Mouse (Mus musculus): ENCODE measurements around the gene Vstm5. TPM values are rescaled to one million over a fixed set of nuclear protein-coding genes. Genes with fewer than 3 reads are reported as not detected.
"Not testable (repeated sequence)": the region's sequence is repeated elsewhere in the genome, so short reads cannot be mapped to it uniquely, and the experiment has no call there.

Vstm5 gene
- polyA plus RNA-seq, 1 experiment from 2014 or later, result 7.6 TPM

- H3K27ac ChIP-seq (replicated peaks), result no peak overlapping the region
- ATAC-seq (ENCODE audit: insufficient number of reproducible peaks, low FRiP score, low TSS enrichment, low read depth), result no peak
- no peaks in the 10 kb centered on the region for H3K27me3 ChIP-seq
- no peak overlapping the region for H3K4me2 ChIP-seq (replicated peaks)
- no peaks in the 10 kb centered on the region for H3K4me1 ChIP-seq
- no peak overlapping the region for H3K9ac ChIP-seq
- H3K4me3 ChIP-seq (replicated peaks), result no peak overlapping the region
- WGBS, result 81% methylated on average over 7 of the region's 7 CpGs
- H3K9me3 ChIP-seq (replicated peaks), result no peaks in the 10 kb centered on the region
- H3K36me3 ChIP-seq, result 0 out of 2 replicates have a peak, but pooled peaks cover 3% of the 10 kb centered on the region
Observed at GRCm38 (mm10) chr9:15297112-15297511, 58.3 kb downstream of the Vstm5 start.

GRCm38 (mm10) chr9:15298451-15298850 is 59.6 kb downstream of the Vstm5 start:
- Histone ChIP-seq H3K4me1 (no peaks in the 10 kb centered on the region), H3K27me3 (no peaks in the 10 kb centered on the region), H3K4me3 (replicated peaks) (no peak overlapping the region), H3K27ac (replicated peaks) (no peak overlapping the region), H3K36me3 (0 out of 2 replicates have a peak, but pooled peaks cover 3% of the 10 kb centered on the region), H3K9ac (no peak overlapping the region), H3K9me3 (replicated peaks) (no peaks in the 10 kb centered on the region), H3K4me2 (replicated peaks) (no peak overlapping the region)
- WGBS, result 66% methylated on average over 2 of the region's 2 CpGs
- ATAC-seq (ENCODE audit: insufficient number of reproducible peaks, low FRiP score, low TSS enrichment, low read depth), result no peak

GRCm38 (mm10) chr9:15300056-15300455 is 61.2 kb downstream of the Vstm5 start:
- H3K27me3 ChIP-seq, result no peaks in the 10 kb centered on the region
- 0 out of 2 replicates have a peak, but pooled peaks cover 3% of the 10 kb centered on the region for H3K36me3 ChIP-seq
- no peak overlapping the region for H3K4me3 ChIP-seq (replicated peaks)
- no peak overlapping the region for H3K4me2 ChIP-seq (replicated peaks)
- 71% methylated on average over 5 of the region's 5 CpGs for WGBS
- no peak for ATAC-seq (ENCODE audit: insufficient number of reproducible peaks, low FRiP score, low TSS enrichment, low read depth)
- H3K4me1 ChIP-seq, result no peaks in the 10 kb centered on the region
- H3K9ac ChIP-seq, result no peak overlapping the region
- H3K27ac ChIP-seq (replicated peaks), result no peak overlapping the region
- no peaks in the 10 kb centered on the region for H3K9me3 ChIP-seq (replicated peaks)

- whole genome bisulfite sequencing, result 25% methylated on average over 6 of the region's 6 CpGs
- H3K27ac ChIP-seq (replicated peaks), result 0 out of 2 replicates have a peak overlapping the region, but pooled peaks have one; percentile 41
Observed at GRCm38 (mm10) chr9:15301399-15301798, 62.6 kb downstream of the Vstm5 start.

GRCm38 (mm10) chr9:15302006-15302405 is 63.2 kb downstream of the Vstm5 start:
- not testable (repeated sequence) for H3K4me3 ChIP-seq (replicated peaks); H3K4me2 ChIP-seq (replicated peaks); H3K27me3 ChIP-seq; ATAC-seq (ENCODE audit: insufficient number of reproducible peaks, low FRiP score, low TSS enrichment, low read depth); H3K27ac ChIP-seq (replicated peaks); H3K9me3 ChIP-seq (replicated peaks); H3K4me1 ChIP-seq; H3K36me3 ChIP-seq; H3K9ac ChIP-seq
- WGBS, result 79% methylated on average over 6 of the region's 6 CpGs

More at GRCm38 (mm10) chr9:15301399-15301798, 62.6 kb downstream of the Vstm5 start:
- H3K4me2 ChIP-seq (replicated peaks), result no peak overlapping the region
- H3K4me3 ChIP-seq (replicated peaks), result no peak overlapping the region
- no peak overlapping the region for H3K9ac ChIP-seq
- H3K4me1 ChIP-seq, result 0 out of 2 replicates have a peak, but pooled peaks cover 4% of the 10 kb centered on the region
- H3K27me3 ChIP-seq, result no peaks in the 10 kb centered on the region
- H3K9me3 ChIP-seq (replicated peaks), result no peaks in the 10 kb centered on the region
- no peak for ATAC-seq (ENCODE audit: insufficient number of reproducible peaks, low FRiP score, low TSS enrichment, low read depth)
- H3K36me3 ChIP-seq, result 0 out of 2 replicates have a peak, but pooled peaks cover 3% of the 10 kb centered on the region

GRCm38 (mm10) chr9:15302881-15303280 is 64.0 kb downstream of the Vstm5 start:
- 65% methylated on average over 2 of the region's 2 CpGs for WGBS
- Histone ChIP-seq H3K9me3 (replicated peaks) (no peaks in the 10 kb centered on the region), H3K4me2 (replicated peaks) (no peak overlapping the region), H3K4me3 (replicated peaks) (no peak overlapping the region), H3K36me3 (no peaks in the 10 kb centered on the region), H3K27ac (replicated peaks) (no peak overlapping the region), H3K27me3 (no peaks in the 10 kb centered on the region), H3K4me1 (peaks cover 15% of the 10 kb centered on the region), H3K9ac (no peak overlapping the region)
- no peak for ATAC-seq (ENCODE audit: insufficient number of reproducible peaks, low FRiP score, low TSS enrichment, low read depth)

- H3K9ac ChIP-seq, result peak within 1 kb of the TSS; percentile 95
- peak within 1 kb of the TSS; percentile 81 for H3K4me3 ChIP-seq (replicated peaks)
- no peaks in the 10 kb centered on the region for H3K27me3 ChIP-seq
- H3K36me3 ChIP-seq, result peaks cover 17% of the 10 kb centered on the region
- peak; percentile 95 for ATAC-seq (ENCODE audit: insufficient number of reproducible peaks, low FRiP score, low TSS enrichment, low read depth)
- peak within 1 kb of the TSS; percentile 69 for H3K4me2 ChIP-seq (replicated peaks)
- peak within 1 kb of the TSS; percentile 91 for H3K27ac ChIP-seq (replicated peaks)
- H3K4me1 ChIP-seq, result peaks cover 21% of the 10 kb centered on the region
- 12% methylated on average over 45 of the region's 45 CpGs for WGBS
- H3K9me3 ChIP-seq (replicated peaks), result no peaks in the 10 kb centered on the region
Observed at GRCm38 (mm10) chr9:15305503-15306397, 66.9 kb downstream of the Vstm5 start, which contains the start of gene Taf1d. Gene Taf1d, plus strand, starts transcription at chr9:15306214.

GRCm38 (mm10) chr9:15306398-15307119 is 67.7 kb downstream of the Vstm5 start, which contains the start of gene 4931406C07Rik:
Gene 4931406C07Rik, minus strand, starts transcription at chr9:15306448.
- Histone ChIP-seq H3K4me3 (replicated peaks) (peak within 1 kb of the TSS; percentile 81), H3K9ac (peak within 1 kb of the TSS; percentile 95), H3K36me3 (peaks cover 21% of the 10 kb centered on the region), H3K27me3 (no peaks in the 10 kb centered on the region), H3K4me1 (peaks cover 21% of the 10 kb centered on the region), H3K9me3 (replicated peaks) (no peaks in the 10 kb centered on the region), H3K27ac (replicated peaks) (peak within 1 kb of the TSS; percentile 91), H3K4me2 (replicated peaks) (peak within 1 kb of the TSS; percentile 69)
- WGBS, result 0% methylated on average over 35 of the region's 35 CpGs
- peak; percentile 72 for ATAC-seq (ENCODE audit: insufficient number of reproducible peaks, low FRiP score, low TSS enrichment, low read depth)

GRCm38 (mm10) chr9:15307257-15307656 is 68.4 kb downstream of the Vstm5 start:
- WGBS, result 8% methylated on average over 6 of the region's 6 CpGs
- Histone ChIP-seq H3K4me3 (replicated peaks) (peak overlapping the region; percentile 81), H3K27ac (replicated peaks) (no peak overlapping the region; the same call in 1 of the 2 replicates), H3K27me3 (no peaks in the 10 kb centered on the region), H3K36me3 (peaks cover 28% of the 10 kb centered on the region), H3K9ac (peak overlapping the region; percentile 95), H3K4me1 (peaks cover 21% of the 10 kb centered on the region), H3K4me2 (replicated peaks) (peak overlapping the region; percentile 69), H3K9me3 (replicated peaks) (no peaks in the 10 kb centered on the region)
- no peak for ATAC-seq (ENCODE audit: insufficient number of reproducible peaks, low FRiP score, low TSS enrichment, low read depth)

- Histone ChIP-seq H3K27ac (replicated peaks) (no peak overlapping the region), H3K4me3 (replicated peaks) (no peak overlapping the region), H3K9me3 (replicated peaks) (no peaks in the 10 kb centered on the region), H3K9ac (no peak overlapping the region), H3K27me3 (no peaks in the 10 kb centered on the region), H3K4me1 (peaks cover 21% of the 10 kb centered on the region), H3K4me2 (replicated peaks) (no peak overlapping the region), H3K36me3 (peaks cover 33% of the 10 kb centered on the region)
- 49% methylated on average over 2 of the region's 2 CpGs for WGBS
- no peak for ATAC-seq (ENCODE audit: insufficient number of reproducible peaks, low FRiP score, low TSS enrichment, low read depth)
Observed at GRCm38 (mm10) chr9:15308254-15308653, 69.4 kb downstream of the Vstm5 start.
